Mouse (Mus musculus) mouse embryonic stem cell (cell line): Measurements from ENCODE around the gene Sec63.

ENCODE experiments used
- in situ Hi-C, 2 experiments: fragments of 300-500 bp; cut with MboI; formaldehyde crosslinking; loops; 1 replicate in 1 of 2; 3 replicates in 1 of 2; pipeline ENCODE4 v1.14.3; 2019 to 2020; ENCODE audit warnings: low sequenced_read_pairs in 2 of 2, low pct_unique_long_range_greater_than_20kb in 1 of 2, mixed read lengths in 1 of 2; ENCODE audit not compliant: unreplicated experiment in 1 of 2

Sec63 gene

GRCm38 (mm10) chr10:42856574-42856973 is 95.3 kb downstream of the Sec63 start:
- in situ Hi-C loops, result no loop called here

- in situ Hi-C loops, result no loop called here
These were observed 95.7 kb downstream of the Sec63 start for GRCm38 (mm10) chr10:42857021-42857420.

- in situ Hi-C loops, result no loop called here
These were observed 98.5 kb downstream of the Sec63 start for GRCm38 (mm10) chr10:42859781-42860158.

- in situ Hi-C loops, result no loop called here
These were observed 99.0 kb downstream of the Sec63 start, which contains the start of gene Scml4 for GRCm38 (mm10) chr10:42860159-42860911. Gene Scml4 (plus strand): TSS chr10:42860370.

GRCm38 (mm10) chr10:42861446-42861845 is 100.2 kb downstream of the Sec63 start:
- in situ Hi-C loops, result no loop called here

- in situ Hi-C loops, result no loop called here
These were observed 100.9 kb downstream of the Sec63 start for GRCm38 (mm10) chr10:42862102-42862740.

GRCm38 (mm10) chr10:42862806-42863205 is 101.5 kb downstream of the Sec63 start:
- in situ Hi-C loops, result no loop called here

GRCm38 (mm10) chr10:42863621-42864391 is 102.5 kb downstream of the Sec63 start:
- in situ Hi-C loops, result no loop called here

- in situ Hi-C loops, result no loop called here
These were observed 103.4 kb downstream of the Sec63 start for GRCm38 (mm10) chr10:42864696-42865095.

GRCm38 (mm10) chr10:42868416-42868815 is 107.1 kb downstream of the Sec63 start:
- in situ Hi-C loops, result no loop called here

- in situ Hi-C loops, result no loop called here
These were observed 108.2 kb downstream of the Sec63 start for GRCm38 (mm10) chr10:42869467-42869866.

- in situ Hi-C loops, result no loop called here
These were observed 111.1 kb downstream of the Sec63 start for GRCm38 (mm10) chr10:42872269-42873010.

GRCm38 (mm10) chr10:42873077-42873595 is 111.8 kb downstream of the Sec63 start:
- in situ Hi-C loops, result no loop called here

GRCm38 (mm10) chr10:42876172-42876571 is 114.9 kb downstream of the Sec63 start:
- in situ Hi-C loops, result no loop called here

GRCm38 (mm10) chr10:42879269-42879681 is 118.0 kb downstream of the Sec63 start:
- in situ Hi-C loops, result no loop called here

GRCm38 (mm10) chr10:42879682-42880081 is 118.4 kb downstream of the Sec63 start:
- in situ Hi-C loops, result no loop called here
